Mouse (Mus musculus): ENCODE results near the gene Tmco4.

Tmco4 gene

GRCm38 (mm10) chr4:139014793-139015192, 42.1 kb downstream of the Tmco4 start:
- in situ Hi-C loops (cut with MboI, MseI), result loop anchor here (10.0 kb wide), 1 partner anchor 280 kb away; the partner anchor contains the start of gene Ubxn10

- in situ Hi-C loops (cut with MboI, MseI), result loop anchor here (10.0 kb wide), 1 partner anchor 284 kb away; the partner anchor contains the start of gene Ubxn10
Measured at GRCm38 (mm10) chr4:139018388-139018787, 45.7 kb downstream of the Tmco4 start.

- in situ Hi-C loops (cut with MboI, MseI), result loop anchor here (10.0 kb wide), 1 partner anchor 284 kb away; the partner anchor contains the start of gene Ubxn10
Measured at GRCm38 (mm10) chr4:139018976-139019375, 46.3 kb downstream of the Tmco4 start.

GRCm38 (mm10) chr4:139019413-139019812, 46.7 kb downstream of the Tmco4 start:
- in situ Hi-C loops (cut with MboI, MseI), result loop anchor here (10.0 kb wide), 1 partner anchor 285 kb away; the partner anchor contains the start of gene Ubxn10

GRCm38 (mm10) chr4:139020385-139020784, 47.7 kb downstream of the Tmco4 start:
- in situ Hi-C loops (cut with MboI, MseI), result no loop called here

GRCm38 (mm10) chr4:139024379-139024778, 51.7 kb downstream of the Tmco4 start:
- in situ Hi-C loops (cut with MboI, MseI), result no loop called here

GRCm38 (mm10) chr4:139030675-139031074, 58.0 kb downstream of the Tmco4 start:
- in situ Hi-C loops (cut with MboI, MseI), result loop anchor here (25.0 kb wide), 1 partner anchor 1768 kb away; no protein-coding TSS in a partner anchor

- in situ Hi-C loops (cut with MboI, MseI), result loop anchor here (25.0 kb wide), 1 partner anchor 1770 kb away; no protein-coding TSS in a partner anchor
Measured at GRCm38 (mm10) chr4:139032521-139032920, 59.8 kb downstream of the Tmco4 start.

- in situ Hi-C loops (cut with MboI, MseI), result loop anchor here (25.0 kb wide), 1 partner anchor 1771 kb away; no protein-coding TSS in a partner anchor
Measured at GRCm38 (mm10) chr4:139033263-139034009, 60.7 kb downstream of the Tmco4 start.

GRCm38 (mm10) chr4:139034010-139034367, 61.3 kb downstream of the Tmco4 start:
- in situ Hi-C loops (cut with MboI, MseI), result loop anchor here (25.0 kb wide), 1 partner anchor 1772 kb away; no protein-coding TSS in a partner anchor

GRCm38 (mm10) chr4:139034540-139034939, 61.9 kb downstream of the Tmco4 start:
- in situ Hi-C loops (cut with MboI, MseI), result loop anchor here (25.0 kb wide), 1 partner anchor 1772 kb away; no protein-coding TSS in a partner anchor

GRCm38 (mm10) chr4:139034942-139035341, 62.3 kb downstream of the Tmco4 start:
- in situ Hi-C loops (cut with MboI, MseI), result loop anchor here (25.0 kb wide), 1 partner anchor 1773 kb away; no protein-coding TSS in a partner anchor

- in situ Hi-C loops (cut with MboI, MseI), result loop anchor here (25.0 kb wide), 1 partner anchor 1773 kb away; no protein-coding TSS in a partner anchor
Measured at GRCm38 (mm10) chr4:139035799-139036198, 63.1 kb downstream of the Tmco4 start.

GRCm38 (mm10) chr4:139037795-139038607, 65.3 kb downstream of the Tmco4 start:
- in situ Hi-C loops (cut with MboI, MseI), result loop anchor here (25.0 kb wide), 1 partner anchor 1776 kb away; no protein-coding TSS in a partner anchor

GRCm38 (mm10) chr4:139040084-139040839, 67.6 kb downstream of the Tmco4 start:
- in situ Hi-C loops (cut with MboI, MseI), result loop anchor here (25.0 kb wide), 1 partner anchor 1778 kb away; no protein-coding TSS in a partner anchor

- in situ Hi-C loops (cut with MboI, MseI), result loop anchor here (25.0 kb wide), 1 partner anchor 1780 kb away; no protein-coding TSS in a partner anchor
Measured at GRCm38 (mm10) chr4:139042611-139043010, 69.9 kb downstream of the Tmco4 start.

- in situ Hi-C loops (cut with MboI, MseI), result loop anchor here (25.0 kb wide), 1 partner anchor 1781 kb away; no protein-coding TSS in a partner anchor
Measured at GRCm38 (mm10) chr4:139043600-139043999, 70.9 kb downstream of the Tmco4 start.

- in situ Hi-C loops (cut with MboI, MseI), result loop anchor here (25.0 kb wide), 1 partner anchor 1782 kb away; no protein-coding TSS in a partner anchor
Measured at GRCm38 (mm10) chr4:139044566-139044965, 71.9 kb downstream of the Tmco4 start.

- in situ Hi-C loops (cut with MboI, MseI), result loop anchor here (25.0 kb wide), 1 partner anchor 1784 kb away; no protein-coding TSS in a partner anchor
Measured at GRCm38 (mm10) chr4:139046354-139046753, 73.7 kb downstream of the Tmco4 start.

GRCm38 (mm10) chr4:139048518-139048917, 75.8 kb downstream of the Tmco4 start:
- in situ Hi-C loops (cut with MboI, MseI), result loop anchor here (25.0 kb wide), 1 partner anchor 1786 kb away; no protein-coding TSS in a partner anchor

Data from regulatory T cell (primary cell).